Mouse (Mus musculus): ENCODE results near the gene Pkd1l1.

Pkd1l1 gene

GRCm38 (mm10) chr11:8973166-8973565 is at the start of gene Pkd1l1:
Pkd1l1 (minus strand) TSS chr11:8973266.
- no peak for DNase-seq (ENCODE audit: extremely low read depth, insufficient read length, low spot score)

- no peak for DNase-seq (ENCODE audit: extremely low read depth, insufficient read length, low spot score)
Observed at GRCm38 (mm10) chr11:9020207-9020606, 47.1 kb upstream of the Pkd1l1 start.

- DNase-seq (ENCODE audit: extremely low read depth, insufficient read length, low spot score), result no peak
Observed at GRCm38 (mm10) chr11:9018491-9019267, 45.6 kb upstream of the Pkd1l1 start.

- no peak for DNase-seq (ENCODE audit: extremely low read depth, insufficient read length, low spot score)
Observed at GRCm38 (mm10) chr11:9014740-9015139, 41.7 kb upstream of the Pkd1l1 start.

GRCm38 (mm10) chr11:9011348-9011747 is 38.3 kb upstream of the Pkd1l1 start:
- no peak for DNase-seq (ENCODE audit: extremely low read depth, insufficient read length, low spot score)

- peak; percentile 93 for DNase-seq (ENCODE audit: extremely low read depth, insufficient read length, low spot score)
Observed at GRCm38 (mm10) chr11:9010853-9011339, 37.8 kb upstream of the Pkd1l1 start, which contains the start of gene Hus1. Hus1 (minus strand) TSS chr11:9011191.

- no peak for DNase-seq (ENCODE audit: extremely low read depth, insufficient read length, low spot score)
Observed at GRCm38 (mm10) chr11:9010416-9010815, 37.4 kb upstream of the Pkd1l1 start.

- DNase-seq (ENCODE audit: extremely low read depth, insufficient read length, low spot score), result no peak
Observed at GRCm38 (mm10) chr11:9008761-9009160, 35.7 kb upstream of the Pkd1l1 start.

GRCm38 (mm10) chr11:8988084-8988483 is 15.0 kb upstream of the Pkd1l1 start:
- no peak for DNase-seq (ENCODE audit: extremely low read depth, insufficient read length, low spot score)

GRCm38 (mm10) chr11:8986058-8986457 is 13.0 kb upstream of the Pkd1l1 start:
- no peak for DNase-seq (ENCODE audit: extremely low read depth, insufficient read length, low spot score)

- DNase-seq (ENCODE audit: extremely low read depth, insufficient read length, low spot score), result no peak
Observed at GRCm38 (mm10) chr11:8983237-8983861, 10.3 kb upstream of the Pkd1l1 start.

GRCm38 (mm10) chr11:8978154-8978553 is 5.1 kb upstream of the Pkd1l1 start:
- no peak for DNase-seq (ENCODE audit: extremely low read depth, insufficient read length, low spot score)

- DNase-seq (ENCODE audit: extremely low read depth, insufficient read length, low spot score), result no peak
Observed at GRCm38 (mm10) chr11:8972093-8972492, 973 bp downstream of the Pkd1l1 start.

- no peak for DNase-seq (ENCODE audit: extremely low read depth, insufficient read length, low spot score)
Observed at GRCm38 (mm10) chr11:8970509-8970908, 2.6 kb downstream of the Pkd1l1 start.

GRCm38 (mm10) chr11:8968094-8968493 is 5.0 kb downstream of the Pkd1l1 start:
- DNase-seq (ENCODE audit: extremely low read depth, insufficient read length, low spot score), result no peak

- DNase-seq (ENCODE audit: extremely low read depth, insufficient read length, low spot score), result no peak
Observed at GRCm38 (mm10) chr11:8958572-8958971, 14.5 kb downstream of the Pkd1l1 start.

- DNase-seq (ENCODE audit: extremely low read depth, insufficient read length, low spot score), result no peak
Observed at GRCm38 (mm10) chr11:8958108-8958507, 15.0 kb downstream of the Pkd1l1 start.

GRCm38 (mm10) chr11:8957023-8957422 is 16.0 kb downstream of the Pkd1l1 start:
- no peak for DNase-seq (ENCODE audit: extremely low read depth, insufficient read length, low spot score)

GRCm38 (mm10) chr11:8955678-8956077 is 17.4 kb downstream of the Pkd1l1 start:
- DNase-seq (ENCODE audit: extremely low read depth, insufficient read length, low spot score), result no peak

- no peak for DNase-seq (ENCODE audit: extremely low read depth, insufficient read length, low spot score)
Observed at GRCm38 (mm10) chr11:8949765-8950430, 23.2 kb downstream of the Pkd1l1 start.

GRCm38 (mm10) chr11:8948871-8949270 is 24.2 kb downstream of the Pkd1l1 start:
- DNase-seq (ENCODE audit: extremely low read depth, insufficient read length, low spot score), result no peak
